Mouse (Mus musculus): ENCODE measurements around the gene Casp8ap2. TPM values are rescaled to one million over a fixed set of nuclear protein-coding genes. Genes with fewer than 3 reads are reported as not detected.

Casp8ap2 gene
- polyA plus RNA-seq, 1 experiment from 2014 or later = 35.3 TPM

DNA sequence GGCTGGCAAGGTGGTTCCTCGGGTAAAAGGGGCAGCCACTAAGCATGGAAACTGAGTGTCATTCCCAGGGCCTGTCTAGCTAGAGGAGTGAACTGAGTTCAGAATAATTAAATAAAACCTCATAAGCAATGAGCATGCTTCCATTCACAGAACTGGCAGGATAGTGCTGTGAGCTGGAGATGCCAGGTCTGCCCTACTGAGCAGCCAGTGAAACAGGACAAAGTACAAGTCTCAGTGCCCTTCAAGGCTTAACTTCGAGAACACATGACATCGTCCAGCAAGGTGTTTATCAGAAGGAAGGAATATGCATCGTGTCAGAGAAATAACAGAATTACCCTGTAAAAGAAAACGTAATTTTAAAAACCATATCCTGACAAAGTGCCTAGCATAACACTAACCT lies 41.7 kb upstream of the Casp8ap2 start:
- DNase-seq (ENCODE audit: low spot score) (no peak), ATAC-seq (replicated peaks; ENCODE audit: low FRiP score, low read depth) (no peak)
- Histone ChIP-seq H3K27ac (no peak overlapping the region), H3K9ac (ENCODE audit: low read depth, low read length) (no peak overlapping the region), H3K27me3 (ENCODE audit: insufficient read depth, low read length) (no peaks in the 10 kb centered on the region), H3K4me3 (replicated peaks; ENCODE audit: low read depth, low read length) (no peak overlapping the region), H3K4me1 (replicated peaks; ENCODE audit: insufficient read depth, low read length) (no peaks in the 10 kb centered on the region), H3K36me3 (ENCODE audit: insufficient read depth, low read length) (no peaks in the 10 kb centered on the region), H3K4me2 (ENCODE audit: low read length) (no peak overlapping the region), H3K9me3 (replicated peaks; ENCODE audit: low read length) (no peaks in the 10 kb centered on the region)
- TF ChIP-seq CTCF (IDR thresholded peaks at IDR 0.05; ENCODE audit: low read depth) = no peak
- 81% methylated on average over 5 of the region's 5 CpGs for WGBS

GRCm38 (mm10) chr4:32574604-32575003 lies 40.6 kb upstream of the Casp8ap2 start:
- no peak for DNase-seq (ENCODE audit: low spot score)
- no peak for ATAC-seq (replicated peaks; ENCODE audit: low FRiP score, low read depth)
- Histone ChIP-seq H3K27ac (no peak overlapping the region), H3K9me3 (replicated peaks; ENCODE audit: low read length) (no peaks in the 10 kb centered on the region), H3K27me3 (ENCODE audit: insufficient read depth, low read length) (no peaks in the 10 kb centered on the region), H3K36me3 (ENCODE audit: insufficient read depth, low read length) (no peaks in the 10 kb centered on the region), H3K4me1 (replicated peaks; ENCODE audit: insufficient read depth, low read length) (no peaks in the 10 kb centered on the region), H3K4me3 (replicated peaks; ENCODE audit: low read depth, low read length) (no peak overlapping the region), H3K9ac (ENCODE audit: low read depth, low read length) (no peak overlapping the region), H3K4me2 (ENCODE audit: low read length) (no peak overlapping the region)
- TF ChIP-seq CTCF (IDR thresholded peaks at IDR 0.05; ENCODE audit: low read depth) = peak; percentile 43; the same call in 1 of the 2 replicates
- 79% methylated on average over 1 of the region's 1 CpGs for WGBS

DNA sequence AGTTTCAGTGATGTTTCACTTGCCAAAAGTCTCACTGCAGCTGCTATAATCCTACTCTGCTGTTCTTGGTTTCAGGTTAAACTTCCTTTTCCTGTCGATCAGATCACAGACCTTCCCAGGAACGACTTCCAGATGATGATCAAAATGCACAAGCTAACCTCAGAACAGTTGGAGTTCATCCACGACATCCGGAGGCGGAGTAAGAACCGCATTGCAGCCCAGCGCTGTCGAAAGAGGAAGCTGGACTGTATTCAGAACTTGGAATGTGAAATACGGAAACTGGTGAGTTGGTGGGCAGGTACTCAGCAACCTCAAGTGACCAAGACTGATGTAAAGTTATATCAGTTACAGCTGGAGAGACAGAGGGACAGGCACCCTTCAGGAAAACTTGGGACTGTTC lies 40.1 kb upstream of the Casp8ap2 start:
- ATAC-seq (replicated peaks; ENCODE audit: low FRiP score, low read depth) (no peak), DNase-seq (ENCODE audit: low spot score) (no peak)
- no peaks in the 10 kb centered on the region for H3K27me3 ChIP-seq (ENCODE audit: insufficient read depth, low read length)
- 54% methylated on average over 9 of the region's 9 CpGs for WGBS
- H3K27ac ChIP-seq = no peak overlapping the region
- no peak overlapping the region for H3K4me3 ChIP-seq (replicated peaks; ENCODE audit: low read depth, low read length)
- no peak overlapping the region for H3K4me2 ChIP-seq (ENCODE audit: low read length)
- no peaks in the 10 kb centered on the region for H3K9me3 ChIP-seq (replicated peaks; ENCODE audit: low read length)
- no peaks in the 10 kb centered on the region for H3K36me3 ChIP-seq (ENCODE audit: insufficient read depth, low read length)
- TF ChIP-seq CTCF (IDR thresholded peaks at IDR 0.05; ENCODE audit: low read depth) = no peak
- H3K9ac ChIP-seq (ENCODE audit: low read depth, low read length) = no peak overlapping the region
- no peaks in the 10 kb centered on the region for H3K4me1 ChIP-seq (replicated peaks; ENCODE audit: insufficient read depth, low read length)

DNA sequence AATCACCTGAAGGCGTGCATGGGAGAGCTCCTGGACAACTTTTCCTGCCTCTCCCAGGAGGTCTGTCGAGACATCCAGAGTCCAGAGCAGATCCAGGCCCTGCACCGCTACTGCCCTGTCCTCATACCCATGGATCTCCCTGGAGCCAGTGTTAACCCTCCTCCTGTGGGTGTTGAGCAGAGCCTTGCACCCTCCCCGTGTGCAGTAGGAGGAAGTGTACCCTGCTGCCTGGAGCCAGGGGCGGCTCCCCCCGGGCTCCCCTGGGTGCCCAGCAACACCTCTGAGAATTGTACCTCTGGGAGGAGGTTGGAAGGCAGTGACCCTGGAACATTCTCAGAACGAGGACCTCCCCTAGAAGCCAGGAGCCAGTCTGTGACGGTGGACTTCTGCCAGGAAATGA lies 35.4 kb upstream of the Casp8ap2 start:
- 73% methylated on average over 8 of the region's 8 CpGs for WGBS
- ATAC-seq (replicated peaks; ENCODE audit: low FRiP score, low read depth) = no peak
- H3K4me3 ChIP-seq (replicated peaks; ENCODE audit: low read depth, low read length) = no peak overlapping the region

DNA sequence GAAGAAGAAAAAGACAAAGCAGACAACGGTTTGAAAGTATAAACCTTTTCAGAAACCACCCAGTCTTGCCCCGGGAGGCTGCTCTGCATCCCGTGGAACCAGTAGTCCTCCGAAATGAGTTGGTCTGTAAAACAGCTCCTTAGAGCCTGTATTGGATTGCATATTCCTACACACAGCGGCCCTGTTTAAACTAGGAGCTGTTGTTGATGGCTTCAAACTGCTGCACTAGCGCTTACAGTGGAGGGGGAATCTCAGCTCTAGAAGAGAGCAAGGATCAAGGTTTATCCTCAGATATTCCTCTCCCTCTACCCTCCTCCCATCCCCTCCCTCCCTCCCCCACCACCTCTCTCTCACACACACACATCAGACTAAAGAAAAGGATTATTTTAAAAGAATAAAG lies 31.1 kb upstream of the Casp8ap2 start:
- no peak overlapping the region for H3K4me2 ChIP-seq (ENCODE audit: low read length)
- H3K9me3 ChIP-seq (replicated peaks; ENCODE audit: low read length) = no peaks in the 10 kb centered on the region
- no peak for TF ChIP-seq CTCF (IDR thresholded peaks at IDR 0.05; ENCODE audit: low read depth)
- no peaks in the 10 kb centered on the region for H3K36me3 ChIP-seq (ENCODE audit: insufficient read depth, low read length)
- no peak overlapping the region for H3K4me3 ChIP-seq (replicated peaks; ENCODE audit: low read depth, low read length)
- ATAC-seq (replicated peaks; ENCODE audit: low FRiP score, low read depth) (no peak), DNase-seq (ENCODE audit: low spot score) (no peak)
- H3K4me1 ChIP-seq (replicated peaks; ENCODE audit: insufficient read depth, low read length) = no peaks in the 10 kb centered on the region
- H3K27ac ChIP-seq = no peak overlapping the region
- H3K27me3 ChIP-seq (ENCODE audit: insufficient read depth, low read length) = no peaks in the 10 kb centered on the region
- 75% methylated on average over 6 of the region's 6 CpGs for WGBS
- H3K9ac ChIP-seq (ENCODE audit: low read depth, low read length) = no peak overlapping the region

More for the DNA sequence above, 35.4 kb upstream of the Casp8ap2 start:
- Histone ChIP-seq H3K27me3 (ENCODE audit: insufficient read depth, low read length) (no peaks in the 10 kb centered on the region), H3K4me1 (replicated peaks; ENCODE audit: insufficient read depth, low read length) (no peaks in the 10 kb centered on the region), H3K27ac (no peak overlapping the region), H3K36me3 (ENCODE audit: insufficient read depth, low read length) (no peaks in the 10 kb centered on the region), H3K9ac (ENCODE audit: low read depth, low read length) (no peak overlapping the region), H3K9me3 (replicated peaks; ENCODE audit: low read length) (no peaks in the 10 kb centered on the region), H3K4me2 (ENCODE audit: low read length) (no peak overlapping the region)
- TF ChIP-seq CTCF (IDR thresholded peaks at IDR 0.05; ENCODE audit: low read depth) = no peak
- DNase-seq (ENCODE audit: low spot score) = no peak

GRCm38 (mm10) chr4:32586596-32586995 lies 28.7 kb upstream of the Casp8ap2 start:
- Histone ChIP-seq H3K4me1 (replicated peaks; ENCODE audit: insufficient read depth, low read length) (no peaks in the 10 kb centered on the region), H3K9ac (ENCODE audit: low read depth, low read length) (no peak overlapping the region), H3K36me3 (ENCODE audit: insufficient read depth, low read length) (no peaks in the 10 kb centered on the region), H3K27me3 (ENCODE audit: insufficient read depth, low read length) (no peaks in the 10 kb centered on the region), H3K4me3 (replicated peaks; ENCODE audit: low read depth, low read length) (no peak overlapping the region), H3K4me2 (ENCODE audit: low read length) (no peak overlapping the region), H3K9me3 (replicated peaks; ENCODE audit: low read length) (no peaks in the 10 kb centered on the region), H3K27ac (no peak overlapping the region)
- ATAC-seq (replicated peaks; ENCODE audit: low FRiP score, low read depth) = no peak
- TF ChIP-seq CTCF (IDR thresholded peaks at IDR 0.05; ENCODE audit: low read depth) = peak; percentile 82
- DNase-seq (ENCODE audit: low spot score) = peak; percentile 61
- 9% methylated on average over 9 of the region's 9 CpGs for WGBS

- H3K27ac ChIP-seq = no peak overlapping the region
- no peaks in the 10 kb centered on the region for H3K27me3 ChIP-seq (ENCODE audit: insufficient read depth, low read length)
- 77% methylated on average over 5 of the region's 5 CpGs for WGBS
- no peak for DNase-seq (ENCODE audit: low spot score)
- TF ChIP-seq CTCF (IDR thresholded peaks at IDR 0.05; ENCODE audit: low read depth) = no peak
- ATAC-seq (replicated peaks; ENCODE audit: low FRiP score, low read depth) = no peak
- H3K9me3 ChIP-seq (replicated peaks; ENCODE audit: low read length) = no peaks in the 10 kb centered on the region
- no peaks in the 10 kb centered on the region for H3K36me3 ChIP-seq (ENCODE audit: insufficient read depth, low read length)
- no peak overlapping the region for H3K4me3 ChIP-seq (replicated peaks; ENCODE audit: low read depth, low read length)
- no peak overlapping the region for H3K4me2 ChIP-seq (ENCODE audit: low read length)
- no peak overlapping the region for H3K9ac ChIP-seq (ENCODE audit: low read depth, low read length)
- no peaks in the 10 kb centered on the region for H3K4me1 ChIP-seq (replicated peaks; ENCODE audit: insufficient read depth, low read length)
Measured at GRCm38 (mm10) chr4:32587543-32587942, 27.7 kb upstream of the Casp8ap2 start.
